Mouse (Mus musculus) mouse trophoblast stem cell (cell line): ENCODE measurements at regions not wholly inside any gene's neighbourhood (a gene's known extent, or its start where the extent isn't known, plus 50 kb on each side); places are given as distances from the start of the nearest gene placed in this dataset.

Experiments used
- in situ Hi-C, 2 experiments: fragments of 300-500 bp; cut with MseI, MboI; formaldehyde crosslinking; loops; 2 replicates in 1 of 2; 3 replicates in 1 of 2; pipeline ENCODE4 v1.15.1; 2025

DNA sequence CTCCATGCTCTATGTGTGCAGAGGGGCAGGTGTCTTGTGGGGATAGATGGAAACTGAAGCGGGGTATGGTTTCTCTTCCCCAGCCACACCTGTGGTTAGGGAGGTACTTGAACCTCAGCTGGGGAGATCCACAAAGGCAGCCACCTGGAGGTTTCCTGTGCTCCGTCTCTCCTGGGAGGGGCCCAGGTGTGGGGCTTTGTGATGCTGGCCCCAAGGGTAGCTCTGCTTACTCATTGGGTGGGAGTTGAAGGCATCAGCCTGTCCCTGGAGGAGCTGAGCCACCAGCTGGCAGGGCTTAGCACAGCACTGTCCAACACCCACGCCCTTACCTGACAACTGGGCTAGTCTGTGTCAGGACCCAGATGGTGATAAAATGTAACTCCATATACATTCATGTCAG, 81.4 kb downstream of the Lhx2 start:
- in situ Hi-C loops = no loop called here

DNA sequence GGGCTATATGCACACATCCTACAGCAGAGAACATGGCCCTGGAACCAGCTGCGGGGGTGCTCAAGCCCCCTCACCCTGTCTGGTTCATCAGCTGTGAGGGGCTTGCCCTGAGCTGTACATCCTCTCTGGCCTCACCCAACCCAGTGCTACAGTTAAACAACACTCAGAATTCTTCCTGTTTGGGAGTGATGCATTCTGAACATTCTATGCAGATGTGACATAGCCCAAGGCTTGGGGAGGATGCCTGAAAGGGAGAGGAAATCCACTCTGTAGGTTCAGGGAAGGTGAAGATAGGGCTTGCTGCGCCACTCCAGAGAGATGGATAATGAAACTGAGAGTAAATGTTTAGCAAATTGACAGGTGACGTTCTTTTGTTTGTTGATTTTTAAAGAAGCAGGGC, 83.3 kb downstream of the Lhx2 start:
- in situ Hi-C loops = no loop called here

DNA sequence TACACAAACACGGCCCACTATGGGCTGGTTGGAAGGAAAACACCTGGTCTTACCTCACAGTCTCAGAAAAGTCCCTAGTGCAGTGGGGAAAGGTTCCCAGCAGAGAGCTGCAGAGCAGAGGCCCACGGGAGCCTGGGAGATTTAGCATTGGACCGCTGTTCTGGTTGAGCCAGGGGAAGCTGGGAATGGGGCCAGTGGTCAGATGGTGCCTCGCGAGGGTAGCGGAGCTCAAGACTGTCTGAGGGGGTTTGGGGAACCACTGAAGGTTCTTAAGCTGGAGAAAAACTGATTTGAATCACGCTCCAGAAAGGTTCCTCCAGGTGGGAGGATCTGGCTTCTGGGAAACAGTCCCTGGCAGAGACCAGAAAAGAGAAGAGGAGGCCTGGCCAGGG, 84.8 kb downstream of the Lhx2 start:
- in situ Hi-C loops = no loop called here

DNA sequence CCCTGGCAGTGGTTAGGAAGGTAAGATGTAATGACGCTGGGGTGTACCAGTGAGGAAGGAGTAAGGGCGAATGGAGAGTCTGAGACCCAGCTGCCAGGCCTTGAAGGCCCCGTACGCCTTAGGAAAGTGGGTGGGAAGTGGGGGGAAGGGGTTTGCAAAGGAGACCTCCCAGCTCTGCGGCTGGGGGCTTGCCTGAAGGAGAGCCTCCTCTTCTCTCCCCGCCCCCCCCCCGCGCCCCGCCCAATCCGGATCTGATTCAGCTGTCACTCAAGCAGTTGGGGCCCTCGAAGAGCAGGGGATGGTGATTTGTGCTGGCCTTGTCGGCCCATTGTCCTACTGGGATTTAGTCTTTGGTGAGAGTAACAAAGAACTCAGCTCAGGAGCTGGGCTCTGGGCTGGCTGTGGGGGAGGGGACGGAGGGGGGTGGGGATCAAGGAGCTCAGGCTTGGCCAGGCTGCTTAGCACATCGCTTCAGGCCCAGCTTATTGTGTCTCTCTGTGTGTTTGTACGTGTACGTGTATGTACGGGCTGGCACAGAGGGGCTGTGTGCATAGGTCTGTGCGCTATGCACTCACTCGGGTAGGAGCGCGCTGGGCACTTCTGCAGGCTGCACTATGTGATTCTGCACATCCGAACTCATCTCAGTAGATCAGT, 85.3 kb downstream of the Lhx2 start:
- in situ Hi-C loops = no loop called here

DNA sequence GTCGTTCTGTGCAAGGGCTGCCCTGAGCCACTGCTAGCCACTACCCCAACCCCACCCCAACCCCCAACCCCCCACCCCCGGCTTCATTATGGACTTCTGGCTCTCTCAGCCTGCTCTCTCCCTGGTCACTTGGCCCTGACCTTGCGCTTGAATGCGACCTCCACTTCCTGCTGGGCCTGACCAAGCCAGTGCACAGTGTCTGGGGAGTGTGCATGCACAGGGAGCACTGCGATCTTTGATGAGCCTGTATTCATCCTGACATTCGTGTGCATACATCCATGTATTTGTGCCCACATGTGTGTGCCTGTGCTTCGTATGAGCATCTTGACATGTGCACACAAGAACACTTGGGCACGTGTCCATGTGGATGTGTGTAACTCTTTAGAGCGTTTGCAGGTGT, 85.9 kb downstream of the Lhx2 start:
- in situ Hi-C loops = no loop called here

DNA sequence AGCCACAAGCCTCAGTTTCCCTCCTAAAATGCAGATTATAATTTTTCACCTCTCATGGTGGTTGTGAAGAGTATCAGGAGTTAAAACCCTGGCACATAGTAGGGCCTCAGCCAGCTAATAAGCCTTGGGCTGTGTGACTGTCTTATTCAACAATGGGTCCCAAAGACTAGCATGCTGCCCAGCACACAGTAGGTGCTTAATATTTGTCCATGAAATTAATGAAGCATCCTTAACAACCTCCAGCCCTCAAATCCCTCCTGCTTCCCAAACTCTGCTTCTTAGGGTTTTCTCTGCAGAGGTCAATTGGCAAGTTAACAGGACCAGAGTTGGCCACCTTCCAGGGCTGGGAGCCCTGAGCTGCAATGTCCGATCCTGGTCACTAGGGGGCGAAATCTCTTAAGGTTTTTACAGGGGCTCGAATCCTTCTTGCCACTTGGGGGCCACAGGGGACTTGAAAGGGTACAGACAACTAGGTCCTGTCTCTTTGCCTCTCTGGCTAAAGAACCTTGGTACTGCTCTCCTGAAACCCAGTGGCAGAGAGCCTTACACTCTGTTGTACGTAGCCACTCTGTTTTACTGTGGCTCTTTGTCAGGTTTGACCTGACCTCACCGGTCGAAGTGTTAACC, 81.6 kb upstream of the Nek6 start:
- in situ Hi-C loops = loop anchor here (5.0 to 10.0 kb wide), 2 partner anchors 162 to 165 kb away; no protein-coding TSS in a partner anchor

DNA sequence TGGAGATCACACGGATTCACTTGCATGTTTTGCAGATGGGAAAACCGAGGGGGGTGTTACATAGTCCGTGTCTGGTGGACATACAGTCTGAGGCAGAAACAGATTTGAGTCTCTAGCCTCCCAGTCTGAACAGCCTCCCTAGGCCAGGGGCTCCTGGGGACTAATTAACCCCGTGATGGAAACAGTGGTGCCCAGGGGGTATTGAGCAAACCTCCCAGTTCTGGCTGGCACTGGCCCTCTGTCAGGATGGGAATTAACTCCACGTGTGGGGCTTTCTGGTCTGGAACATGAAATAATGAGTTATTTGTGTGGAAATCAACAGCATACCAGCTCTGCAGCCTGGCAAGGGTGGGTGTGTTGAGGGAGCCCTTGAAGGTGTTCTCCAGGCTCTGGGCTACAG, 79.9 kb upstream of the Nek6 start:
- in situ Hi-C loops = loop anchor here (5.0 to 10.0 kb wide), 2 partner anchors 161 to 163 kb away; no protein-coding TSS in a partner anchor

DNA sequence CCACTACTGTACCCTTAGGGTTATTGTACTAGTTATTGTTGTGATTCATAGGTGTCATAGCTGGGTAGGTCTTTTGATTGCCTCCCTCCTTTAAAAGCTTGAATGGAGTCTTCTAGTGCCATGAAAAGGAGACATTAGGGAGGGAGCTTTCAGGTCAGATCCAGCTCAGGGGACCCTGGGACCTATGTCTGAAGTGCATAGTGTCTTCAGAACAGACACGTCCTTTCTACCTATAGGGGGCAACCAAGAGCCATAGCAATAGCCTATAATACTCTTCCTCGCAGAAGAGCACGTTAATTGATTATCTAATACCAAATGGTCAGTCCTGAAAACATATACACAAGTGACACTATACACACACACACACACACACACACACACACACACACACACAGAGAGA, 77.7 kb upstream of the Nek6 start:
- in situ Hi-C loops = loop anchor here (5.0 to 10.0 kb wide), 2 partner anchors 159 to 161 kb away; no protein-coding TSS in a partner anchor

DNA sequence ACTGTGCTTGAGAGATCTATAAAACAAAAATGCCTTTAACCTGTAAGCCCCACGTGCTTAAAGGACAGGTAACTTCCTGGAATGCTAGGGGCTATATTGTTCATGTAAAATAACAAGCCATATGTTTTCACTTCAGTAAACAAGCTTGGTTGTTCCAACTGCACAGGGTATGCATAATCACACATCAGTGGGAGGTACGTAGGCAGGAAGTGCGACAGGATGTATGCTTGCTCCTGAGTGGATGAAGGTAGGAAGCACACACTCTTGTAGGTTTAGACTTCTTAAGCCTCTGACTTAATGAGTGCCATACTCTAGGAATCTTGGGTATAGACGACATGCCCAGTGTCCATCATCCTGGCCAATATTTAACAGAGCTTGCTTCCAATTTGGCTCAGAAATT, 74.7 kb upstream of the Nek6 start:
- in situ Hi-C loops = loop anchor here in 1 of 2 experiments (10.0 kb wide), 1 partner anchor 158 kb away; no protein-coding TSS in a partner anchor

DNA sequence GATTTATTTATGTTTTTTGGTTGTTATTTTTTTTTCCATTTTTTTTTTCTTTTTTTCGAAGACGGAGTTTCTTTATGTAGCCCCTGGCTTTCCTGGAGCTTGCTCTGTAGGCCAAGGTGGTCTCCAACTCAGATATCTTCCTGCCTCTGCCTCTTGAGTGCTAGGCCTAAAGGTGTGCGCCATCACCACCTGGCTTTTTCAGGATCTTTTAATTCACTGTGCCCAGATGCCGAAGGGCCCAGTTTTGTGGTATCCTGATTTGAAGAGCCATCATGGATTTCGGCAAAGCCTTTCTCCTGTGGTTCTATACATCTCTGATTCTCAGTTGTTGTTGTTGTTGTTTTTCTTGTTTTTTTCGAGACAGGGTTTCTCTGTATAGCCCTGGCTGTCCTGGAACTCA, 72.3 kb upstream of the Nek6 start:
- in situ Hi-C loops = loop anchor here in 1 of 2 experiments (10.0 kb wide), 1 partner anchor 156 kb away; no protein-coding TSS in a partner anchor

DNA sequence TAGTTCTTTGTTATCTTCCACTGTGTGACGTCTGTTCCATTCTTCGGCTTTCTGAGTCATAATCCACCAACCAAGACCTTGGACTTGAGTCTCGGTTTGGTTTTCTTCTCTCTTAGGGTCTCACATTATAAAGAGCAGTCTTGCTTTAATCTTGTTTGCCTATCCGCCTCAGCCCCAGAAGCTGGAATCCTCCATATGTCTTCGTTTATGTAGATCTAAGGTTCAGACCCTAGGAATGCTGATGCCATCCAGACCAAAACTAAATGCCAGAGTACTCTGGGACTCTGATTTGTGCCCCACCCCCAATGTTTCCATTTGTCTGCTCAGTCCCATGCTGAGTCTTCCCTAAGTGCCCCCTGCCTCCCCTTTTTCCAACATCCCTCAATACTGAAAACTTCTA, 71.5 kb upstream of the Nek6 start:
- in situ Hi-C loops = loop anchor here in 1 of 2 experiments (10.0 kb wide), 1 partner anchor 155 kb away; no protein-coding TSS in a partner anchor

DNA sequence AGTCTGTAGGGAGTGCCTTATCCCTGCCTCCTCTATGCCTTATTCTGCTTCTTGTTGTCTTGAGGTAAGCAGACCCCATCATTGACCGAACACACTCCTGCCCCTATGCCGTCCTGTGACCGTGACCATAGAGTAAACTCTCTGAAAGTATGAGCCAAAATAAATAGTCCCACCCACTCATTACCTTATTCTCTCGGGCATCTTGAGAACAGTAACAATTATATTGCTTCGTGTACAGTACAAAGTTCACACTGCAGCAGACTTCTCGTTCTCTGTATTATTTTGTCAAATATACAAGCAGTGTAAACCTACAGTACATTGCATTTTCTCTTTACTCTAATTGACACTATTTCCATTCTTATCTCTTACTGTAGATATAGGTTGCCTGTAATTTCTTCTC, 62.4 kb upstream of the Nek6 start:
- in situ Hi-C loops = loop anchor here in 1 of 2 experiments (5.0 kb wide), 1 partner anchor 63 kb away; the partner anchor contains the start of gene Nek6

DNA sequence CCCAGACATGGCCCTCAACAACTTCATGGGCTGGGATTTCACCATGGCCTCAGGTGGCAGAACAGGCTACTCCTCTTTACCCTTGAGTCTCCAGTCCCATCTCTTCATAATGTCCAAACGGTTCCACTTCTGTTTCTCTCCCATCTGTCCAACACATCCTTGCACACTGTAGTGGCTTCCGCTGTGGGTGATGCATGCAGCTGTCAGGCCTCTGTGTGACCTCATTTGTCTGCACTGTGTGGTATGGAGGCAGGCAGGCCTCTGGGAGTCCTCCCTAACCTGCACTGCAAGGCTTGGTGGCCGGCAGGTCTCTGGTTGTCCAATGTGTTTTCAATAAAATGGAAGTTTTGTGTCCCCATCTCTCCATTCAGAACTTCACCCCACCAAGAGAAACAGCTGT, 54.9 kb upstream of the Nek6 start:
- in situ Hi-C loops = no loop called here

DNA sequence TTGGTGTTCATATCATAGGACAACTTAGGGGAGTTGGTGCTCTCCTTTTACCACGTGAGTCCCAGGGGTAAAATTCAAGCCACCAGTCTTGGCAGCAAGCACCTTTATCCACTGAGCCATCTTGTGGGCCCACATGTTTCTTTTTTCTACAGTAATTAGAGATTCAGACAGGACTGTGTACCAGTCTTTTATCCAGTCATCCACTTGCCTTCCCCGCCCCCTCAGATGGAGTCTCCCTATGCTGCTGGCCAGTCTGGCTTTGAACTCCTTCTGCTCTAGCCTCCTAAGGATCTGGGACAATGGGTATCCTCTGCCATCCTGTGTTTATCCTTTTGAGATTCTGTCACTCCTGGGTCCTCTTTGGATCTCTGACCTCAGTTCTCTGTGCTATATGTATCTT, 51.1 kb upstream of the Nek6 start:
- in situ Hi-C loops = no loop called here

DNA sequence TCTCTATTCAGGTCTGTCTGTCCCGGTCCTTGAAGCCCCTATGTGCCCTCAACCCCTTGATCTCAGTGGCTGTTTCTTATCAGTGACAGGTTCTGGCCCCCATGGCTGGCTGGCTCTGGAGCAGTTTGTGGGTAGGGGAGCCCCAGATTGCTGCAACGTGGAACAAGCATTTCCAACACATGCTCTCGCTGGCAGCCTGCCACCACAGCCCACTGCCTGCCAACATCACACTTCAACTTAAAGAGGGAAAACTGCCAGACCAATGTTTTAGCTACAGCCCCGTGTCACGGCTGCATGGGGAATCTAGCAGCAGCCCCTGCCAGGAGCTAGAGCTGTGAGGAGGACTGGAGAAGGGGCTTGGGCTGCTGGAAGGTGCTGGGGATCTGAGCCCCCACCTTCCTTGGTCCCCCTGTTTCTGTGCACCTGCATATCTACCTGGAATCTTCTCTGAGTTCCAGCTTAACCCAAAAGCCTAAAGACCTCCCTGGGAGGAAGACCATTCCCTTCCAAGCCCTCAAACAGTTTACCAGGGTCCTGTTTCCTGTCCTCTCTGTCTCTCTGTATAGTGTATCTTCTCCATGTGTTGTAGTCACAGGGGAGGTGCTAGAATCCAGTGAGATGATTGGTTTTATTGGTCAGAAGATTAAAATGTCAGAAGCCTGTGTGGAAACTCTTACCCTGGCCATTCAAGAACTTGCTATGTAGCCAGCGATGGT, 50.5 kb upstream of the Nek6 start:
- in situ Hi-C loops = no loop called here
